Mouse (Mus musculus) embryo, embryonic 11 days (tissue): Measurements from ENCODE around the gene Phc2.
A peak's percentile ranks its signal among the peaks of the same experiment; 100 is the strongest.

Source experiments
- DNase-seq: peaks from one replicate; pipeline ENCODE4 v3.0.0-alpha.2; 2015

Gene Phc2

GRCm38 (mm10) chr4:128692149-128692925, 37.8 kb downstream of the Phc2 start:
- peak; percentile 54 for DNase-seq

GRCm38 (mm10) chr4:128693207-128693606, 38.7 kb downstream of the Phc2 start:
- DNase-seq = peak; percentile 55

- no peak for DNase-seq
These were observed 39.8 kb downstream of the Phc2 start for GRCm38 (mm10) chr4:128694315-128694714.

GRCm38 (mm10) chr4:128695149-128695548, 40.6 kb downstream of the Phc2 start:
- DNase-seq = no peak

- DNase-seq = peak; percentile 76
These were observed 43.7 kb downstream of the Phc2 start for GRCm38 (mm10) chr4:128698011-128698861.

GRCm38 (mm10) chr4:128699916-128700315, 45.4 kb downstream of the Phc2 start:
- no peak for DNase-seq

- DNase-seq = peak; percentile 68
These were observed 46.0 kb downstream of the Phc2 start for GRCm38 (mm10) chr4:128700543-128700942.

GRCm38 (mm10) chr4:128705138-128705720, 50.7 kb downstream of the Phc2 start:
- DNase-seq = no peak

GRCm38 (mm10) chr4:128706626-128707025, 52.1 kb downstream of the Phc2 start:
- peak; percentile 81 for DNase-seq

GRCm38 (mm10) chr4:128707384-128707783, 52.9 kb downstream of the Phc2 start:
- DNase-seq = no peak

- no peak for DNase-seq
These were observed 54.7 kb downstream of the Phc2 start for GRCm38 (mm10) chr4:128709061-128709780.

GRCm38 (mm10) chr4:128709781-128710166, 55.3 kb downstream of the Phc2 start:
- no peak for DNase-seq

- no peak for DNase-seq
These were observed 55.8 kb downstream of the Phc2 start for GRCm38 (mm10) chr4:128710286-128710685.

- DNase-seq = no peak
These were observed 56.3 kb downstream of the Phc2 start for GRCm38 (mm10) chr4:128710800-128711199.

GRCm38 (mm10) chr4:128711455-128712135, 57.1 kb downstream of the Phc2 start:
- peak; percentile 94 for DNase-seq

GRCm38 (mm10) chr4:128712136-128712655, 57.7 kb downstream of the Phc2 start:
- DNase-seq = no peak

- DNase-seq = no peak
These were observed 58.4 kb downstream of the Phc2 start for GRCm38 (mm10) chr4:128712941-128713340.

- DNase-seq = peak; percentile 95
These were observed 61.0 kb downstream of the Phc2 start for GRCm38 (mm10) chr4:128715241-128716204.

- DNase-seq = no peak
These were observed 61.8 kb downstream of the Phc2 start for GRCm38 (mm10) chr4:128716279-128716678.

- no peak for DNase-seq
These were observed 62.2 kb downstream of the Phc2 start for GRCm38 (mm10) chr4:128716731-128717130.

- DNase-seq = peak; percentile 60
These were observed 65.6 kb downstream of the Phc2 start for GRCm38 (mm10) chr4:128720110-128720509.
